10 mouse cellular contexts compared by ENCODE assay signal in the genomic region with DNA sequence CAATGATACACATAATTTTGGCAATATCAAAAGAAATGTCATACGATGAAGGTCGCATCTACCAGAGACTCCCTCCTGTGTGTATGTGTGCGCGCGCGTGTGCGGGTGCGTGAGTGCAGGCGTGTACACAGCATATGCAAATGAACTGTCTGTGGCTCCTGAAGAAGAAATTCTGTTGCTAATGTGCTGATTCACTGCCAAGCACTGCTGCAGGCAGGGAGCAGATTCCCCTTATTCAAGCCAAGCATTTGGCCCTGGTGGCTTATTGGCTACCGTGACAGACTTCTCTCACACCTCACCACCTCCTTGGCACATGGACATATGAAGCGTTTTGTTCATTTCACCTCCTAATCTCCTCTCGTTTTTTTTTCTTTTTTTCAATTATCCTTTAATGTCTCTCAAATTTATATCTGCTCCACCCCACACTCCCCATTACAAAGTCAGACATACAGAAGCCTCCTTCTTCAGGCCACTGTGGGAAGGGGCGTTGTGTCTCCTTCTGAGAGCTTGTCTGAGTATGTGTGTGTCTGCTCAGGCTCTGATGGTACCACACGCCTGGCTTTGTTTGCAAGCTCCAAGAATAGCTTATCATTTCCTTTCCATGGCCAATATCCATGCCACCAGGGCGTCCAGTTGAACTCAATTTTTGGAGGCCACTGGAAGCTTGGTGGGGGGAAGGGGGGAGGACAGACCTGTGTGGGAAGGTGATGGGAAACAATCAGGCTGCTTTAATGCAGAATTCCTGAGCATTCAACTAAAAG.
DNase-seq lines count a peak whose midpoint lies in the region; ATAC-seq lines count a peak whose summit lies in the region.
"Had no signal": no experiment of that assay in that cellular context is flagged by ENCODE, and none has a peak within 500 bp of the region (broad histone marks: within the 10 kb centered on the region; RNA-seq: fewer than 3 reads in every experiment).

No protein-coding gene starts in this region.

- 0 out of 2 replicates have a peak overlapping the region, but pooled peaks have one; percentile 1 for H3K27ac ChIP-seq in forebrain, embryonic 14.5 days (ENCODE audit: low read depth, low read length)
- no peak overlapping the region; the same call in 1 of the 2 replicates for H3K27ac ChIP-seq in hindbrain, embryonic 16.5 days (ENCODE audit: low read depth, low read length)
- H3K27ac ChIP-seq: limb, embryonic 15.5 days had no signal

- H3K4me3 ChIP-seq in forebrain, embryonic 14.5 days (ENCODE audit: low read depth, low read length), result no peak overlapping the region
- H3K4me3 ChIP-seq in hindbrain, embryonic 16.5 days (ENCODE audit: low read length), result no peak overlapping the region
- H3K4me3 ChIP-seq: limb, embryonic 15.5 days; myocyte had no signal

- peak; percentile 76 for ATAC-seq in forebrain, embryonic 14.5 days
- ATAC-seq in hindbrain, embryonic 16.5 days, result peak; percentile 71

- H3K4me2 ChIP-seq in forebrain, embryonic 14.5 days (ENCODE audit: low read length), result no peak overlapping the region
- H3K4me2 ChIP-seq in hindbrain, embryonic 16.5 days (ENCODE audit: low read length), result no peak overlapping the region
- H3K4me2 ChIP-seq: limb, embryonic 15.5 days had no signal

- no peak overlapping the region for H3K9ac ChIP-seq in forebrain, embryonic 14.5 days (ENCODE audit: low read length)
- no peak overlapping the region for H3K9ac ChIP-seq in hindbrain, embryonic 16.5 days (ENCODE audit: low read depth, low read length)
- H3K9ac ChIP-seq: limb, embryonic 15.5 days had no signal

- WGBS in forebrain, embryonic 14.5 days, result 64% methylated on average over 15 of the region's 15 CpGs
- WGBS in hindbrain, embryonic 16.5 days, result 62% methylated on average over 15 of the region's 15 CpGs

- peaks cover 13% of the 10 kb centered on the region for H3K4me1 ChIP-seq in forebrain, embryonic 14.5 days (ENCODE audit: control insufficient read depth, insufficient read depth, low read length)
- peaks cover 9% of the 10 kb centered on the region; the same call in 1 of the 2 replicates for H3K4me1 ChIP-seq in hindbrain, embryonic 16.5 days (ENCODE audit: control insufficient read depth, insufficient read depth, low read depth, low read length)

- no peaks in the 10 kb centered on the region for H3K27me3 ChIP-seq in forebrain, embryonic 14.5 days (replicated peaks; ENCODE audit: control insufficient read depth, insufficient read depth, low read length)
- H3K27me3 ChIP-seq in hindbrain, embryonic 16.5 days (replicated peaks; ENCODE audit: control insufficient read depth, insufficient read depth, low read length), result no peaks in the 10 kb centered on the region; the same call in 1 of the 2 replicates
- H3K27me3 ChIP-seq: limb, embryonic 15.5 days had no signal

- DNase-seq in MN1 (ENCODE audit: low spot score) (peak; percentile 46), R1 (ENCODE audit: low read depth, low spot score) (peak; percentile 36)
- peak; percentile 84 for DNase-seq in forebrain, embryonic 14.5 days (ENCODE audit: low spot score)
- DNase-seq in kidney, adult 8-10 months, result no peak
- DNase-seq in retina, embryonic 14.5 days (ENCODE audit: low spot score), result no peak
- no peak for DNase-seq in B cell, adult 2 months
- DNase-seq: thymus, postnatal 36 days had no signal

- H3K9me3 ChIP-seq in forebrain, embryonic 14.5 days (replicated peaks; ENCODE audit: control insufficient read depth, low read length), result no peaks in the 10 kb centered on the region
- H3K9me3 ChIP-seq in hindbrain, embryonic 16.5 days (ENCODE audit: control insufficient read depth, low read length), result no peaks in the 10 kb centered on the region
- H3K9me3 ChIP-seq: limb, embryonic 15.5 days had no signal

- no peaks in the 10 kb centered on the region for H3K36me3 ChIP-seq in forebrain, embryonic 14.5 days (ENCODE audit: control insufficient read depth, insufficient read depth, low read length)
- H3K36me3 ChIP-seq in hindbrain, embryonic 16.5 days (ENCODE audit: control insufficient read depth, insufficient read depth, low read length), result no peaks in the 10 kb centered on the region
- H3K36me3 ChIP-seq: limb, embryonic 15.5 days had no signal

Comparison
In these comparisons a context has a peak if more than half of its experiments do, and no peak if none do; other contexts are left out.
1. DNase-seq: peak in MN1 (single experiment), R1 (single experiment) and forebrain, embryonic 14.5 days (single experiment); none in kidney, adult 8-10 months (0 of 2), retina, embryonic 14.5 days (single experiment) and B cell, adult 2 months (0 of 2).